ENCODE assay signal across 20 mouse cellular contexts in the genomic region with DNA sequence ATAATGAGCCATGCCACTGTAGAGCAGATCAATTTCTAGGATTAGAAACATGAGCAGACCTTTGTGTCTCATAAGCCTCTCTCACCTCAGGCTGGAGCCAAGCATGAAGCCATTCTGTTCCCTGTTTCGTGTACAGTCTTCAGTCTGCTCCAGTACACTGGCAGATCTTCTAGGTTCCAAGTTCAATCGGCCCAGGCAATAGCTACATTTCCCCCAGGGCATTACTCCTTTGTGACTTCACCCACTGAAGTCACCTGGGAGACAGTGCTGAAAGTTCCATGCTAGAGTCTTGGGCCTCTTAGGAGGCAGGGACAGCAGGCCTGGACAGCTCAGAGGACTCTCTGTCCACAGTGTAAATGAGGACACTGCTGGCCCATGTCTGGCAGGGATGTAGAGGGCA. TPM values are rescaled to one million over a fixed set of nuclear protein-coding genes. Genes with fewer than 3 reads are reported as not detected.
DNase-seq lines count a peak whose midpoint lies in the region; ATAC-seq lines count a peak whose summit lies in the region.
"Had no signal": no experiment of that assay in that cellular context is flagged by ENCODE, and none has a peak within 500 bp of the region (broad histone marks: within the 10 kb centered on the region; RNA-seq: fewer than 3 reads in every experiment).

A gene (plus strand): TSS at position 301 of the 400 bp plus-strand sequence.

- H3K9me3 ChIP-seq in midbrain, embryonic 11.5 days (ENCODE audit: control insufficient read depth, low read length) = no peaks in the 10 kb centered on the region
- no peaks in the 10 kb centered on the region for H3K9me3 ChIP-seq in midbrain, embryonic 13.5 days
- H3K9me3 ChIP-seq: embryonic facial prominence, embryonic 13.5 days; embryonic facial prominence, embryonic 15.5 days; forebrain, embryonic 10.5 days; forebrain, embryonic 12.5 days had no signal

- H3K9ac ChIP-seq in midbrain, embryonic 11.5 days (ENCODE audit: low read length) = no peak within 1 kb of the TSS
- H3K9ac ChIP-seq in midbrain, embryonic 13.5 days (replicated peaks) = no peak within 1 kb of the TSS
- H3K9ac ChIP-seq: embryonic facial prominence, embryonic 13.5 days; embryonic facial prominence, embryonic 15.5 days; forebrain, embryonic 12.5 days had no signal

- no peaks in the 10 kb centered on the region for H3K27me3 ChIP-seq in midbrain, embryonic 11.5 days (ENCODE audit: control insufficient read depth, insufficient read depth, low read length)
- H3K27me3 ChIP-seq in midbrain, embryonic 13.5 days = no peaks in the 10 kb centered on the region
- H3K27me3 ChIP-seq: embryonic facial prominence, embryonic 13.5 days; embryonic facial prominence, embryonic 15.5 days; forebrain, embryonic 12.5 days had no signal

- H3K36me3 ChIP-seq in midbrain, embryonic 11.5 days (ENCODE audit: control insufficient read depth, insufficient read depth, low read length) = peaks cover 2% of the 10 kb centered on the region; the same call in 1 of the 2 replicates
- H3K36me3 ChIP-seq in midbrain, embryonic 13.5 days = peaks cover 11% of the 10 kb centered on the region

- H3K4me1 ChIP-seq in midbrain, embryonic 11.5 days (ENCODE audit: control insufficient read depth, insufficient read depth, low read length) = peaks cover 16% of the 10 kb centered on the region
- peaks cover 22% of the 10 kb centered on the region for H3K4me1 ChIP-seq in midbrain, embryonic 13.5 days (replicated peaks)

- H3K4me2 ChIP-seq in midbrain, embryonic 11.5 days = no peak within 1 kb of the TSS
- H3K4me2 ChIP-seq in midbrain, embryonic 13.5 days (replicated peaks) = no peak within 1 kb of the TSS
- H3K4me2 ChIP-seq: embryonic facial prominence, embryonic 13.5 days; embryonic facial prominence, embryonic 15.5 days; forebrain, embryonic 12.5 days had no signal

- H3K4me3 ChIP-seq in midbrain, embryonic 11.5 days (ENCODE audit: low read depth, low read length) = no peak within 1 kb of the TSS
- H3K4me3 ChIP-seq in midbrain, embryonic 13.5 days (replicated peaks) = no peak within 1 kb of the TSS
- H3K4me3 ChIP-seq: embryonic facial prominence, embryonic 13.5 days; embryonic facial prominence, embryonic 15.5 days; erythroblast, embryonic 14.5 days; forebrain, embryonic 10.5 days; forebrain, embryonic 12.5 days had no signal

- no peak for ATAC-seq in cerebellum, adult (ENCODE audit: insufficient number of reproducible peaks, low FRiP score, low TSS enrichment)
- ATAC-seq in midbrain, embryonic 11.5 days (ENCODE audit: low FRiP score) = no peak
- no peak for ATAC-seq in midbrain, embryonic 13.5 days
- ATAC-seq: forebrain, embryonic 14.5 days; forebrain, embryonic 16.5 days had no signal

- peak; percentile 38 for DNase-seq in cerebellum, adult 9-10 months
- DNase-seq in midbrain, embryonic 11.5 days (ENCODE audit: low spot score, missing footprints) = peak; percentile 26
- DNase-seq: adrenal gland, adult 2 months; adrenal gland, postnatal 10 days; adrenal gland, postnatal 25 days; cerebellum, adult 11-12 months; cerebellum, adult 8-10 months; cerebellum, postnatal 10 days; cerebellum, postnatal 36 days; embryo, embryonic 11 days had no signal

- 77% methylated on average over 2 of the region's 2 CpGs for WGBS in midbrain, embryonic 11.5 days
- 87% methylated on average over 2 of the region's 2 CpGs for WGBS in midbrain, embryonic 13.5 days

- H3K27ac ChIP-seq in midbrain, embryonic 11.5 days (ENCODE audit: low read depth, low read length) = no peak within 1 kb of the TSS
- no peak within 1 kb of the TSS for H3K27ac ChIP-seq in midbrain, embryonic 13.5 days
- H3K27ac ChIP-seq: embryonic facial prominence, embryonic 13.5 days; embryonic facial prominence, embryonic 15.5 days; forebrain, embryonic 10.5 days; forebrain, embryonic 12.5 days had no signal

RNA-seq across cellular contexts. Expression of the gene that starts here (rescaled TPM):
- not detected in 2 replicates for polyA plus RNA-seq in midbrain, embryonic 11.5 days (2014; fragmentation: Nextera tagmentation; extraction: Ambion mirVana)
- polyA plus RNA-seq in midbrain, embryonic 13.5 days (2015; fragmentation: Nextera tagmentation; extraction: Ambion mirVana) = 0.07 TPM in 1 of 2 replicates, not detected in the other
- polyA plus RNA-seq: embryonic facial prominence, embryonic 11.5 days; embryonic facial prominence, embryonic 13.5 days; embryonic facial prominence, embryonic 15.5 days; erythroblast, embryonic 14.5 days; forebrain, embryonic 10.5 days; forebrain, embryonic 12.5 days; forebrain, embryonic 16.5 days had no signal

Comparison
In these comparisons a context has a peak if more than half of its experiments do, and no peak if none do; other contexts are left out.
1. Peak in DNase-seq in midbrain, embryonic 11.5 days; RNA of the gene not detected or under 1 TPM.